Mouse (Mus musculus): Measurements from ENCODE around the gene Ap2s1.

Gene Ap2s1

DNA sequence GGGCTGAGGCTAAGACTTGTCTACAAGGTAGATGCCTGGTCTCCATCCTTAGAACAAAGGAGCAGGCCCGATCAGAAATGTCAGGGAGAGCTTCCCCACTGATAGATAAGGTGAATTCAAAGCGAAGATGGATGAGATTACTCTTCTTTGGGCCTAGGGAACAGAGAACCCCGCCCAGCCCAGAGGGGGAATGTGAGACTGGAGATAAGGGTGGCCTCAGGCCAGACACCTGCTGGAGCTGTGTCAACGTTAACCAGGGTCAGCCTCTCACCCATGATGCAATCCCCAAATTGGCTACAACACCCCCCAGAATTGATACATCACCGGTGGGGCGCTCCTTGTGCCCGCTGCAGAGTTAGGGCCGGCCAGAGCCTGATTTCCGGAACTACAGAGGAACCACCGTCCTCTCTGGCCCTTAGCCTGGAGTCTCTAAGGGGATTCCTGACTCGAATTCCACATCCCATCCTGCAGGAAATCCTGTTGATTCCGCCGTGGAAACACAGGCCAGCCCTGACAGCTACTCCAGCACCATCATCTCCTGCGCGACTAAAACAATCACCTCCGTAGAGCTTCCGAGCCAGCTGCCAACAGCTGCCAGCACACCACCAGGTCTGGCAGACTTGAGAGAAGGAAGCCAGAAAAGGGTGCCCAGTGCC lies 17.3 kb downstream of the Ap2s1 start:
- DNase-seq = no peak

DNA sequence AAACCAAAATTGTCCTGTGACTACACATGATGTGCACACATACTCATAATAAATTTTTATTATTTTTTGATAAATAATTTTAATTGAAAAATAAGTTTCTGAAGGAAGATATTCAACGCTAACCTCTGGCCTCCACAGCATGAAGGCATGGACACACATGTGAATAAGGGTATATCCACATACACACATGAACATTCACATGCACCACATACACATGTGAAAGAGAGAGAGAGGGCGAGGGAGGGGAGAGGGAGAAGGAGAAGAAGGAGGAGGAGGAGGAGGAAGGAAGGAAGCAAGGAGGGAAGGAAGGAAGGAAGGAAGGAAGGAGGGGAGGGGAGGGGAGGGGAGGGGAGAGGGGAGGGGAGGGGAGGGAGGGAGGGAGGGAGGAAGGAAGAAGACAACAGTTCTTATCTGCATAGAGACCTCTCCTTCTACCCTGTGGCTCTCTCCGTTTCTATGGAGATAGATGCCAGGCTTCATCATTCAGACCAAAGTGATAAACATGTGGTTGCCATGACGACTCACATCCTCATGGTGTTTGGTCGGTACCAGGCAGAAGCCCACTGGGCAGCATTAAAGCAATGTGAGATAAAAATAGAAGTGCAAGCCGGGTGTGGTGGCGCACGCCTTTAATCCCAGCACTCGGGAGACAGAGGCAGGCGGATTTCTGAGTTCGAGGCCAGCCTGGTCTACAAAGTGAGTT lies 20.8 kb downstream of the Ap2s1 start:
- DNase-seq = no peak

DNA sequence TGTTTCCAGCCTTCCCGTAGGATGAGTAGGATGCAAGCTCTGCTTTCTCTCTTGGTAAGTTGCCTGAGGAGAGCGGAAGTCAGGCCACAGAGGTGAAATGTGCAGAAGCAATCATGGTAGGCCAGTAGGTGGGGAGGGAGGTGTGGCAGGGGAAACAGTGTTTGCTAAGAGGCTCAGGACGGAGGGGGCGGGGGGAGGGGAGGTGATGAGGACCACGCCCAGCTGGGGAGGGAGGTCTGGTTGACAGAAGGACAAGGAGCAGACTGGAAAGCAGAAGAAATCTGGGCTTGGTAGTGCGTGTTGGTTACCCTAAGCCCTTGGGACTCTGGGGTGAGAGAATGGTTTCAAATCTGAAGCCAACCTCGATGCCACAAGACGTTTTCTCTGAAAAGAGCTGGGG lies 22.1 kb downstream of the Ap2s1 start:
- no peak for DNase-seq

DNA sequence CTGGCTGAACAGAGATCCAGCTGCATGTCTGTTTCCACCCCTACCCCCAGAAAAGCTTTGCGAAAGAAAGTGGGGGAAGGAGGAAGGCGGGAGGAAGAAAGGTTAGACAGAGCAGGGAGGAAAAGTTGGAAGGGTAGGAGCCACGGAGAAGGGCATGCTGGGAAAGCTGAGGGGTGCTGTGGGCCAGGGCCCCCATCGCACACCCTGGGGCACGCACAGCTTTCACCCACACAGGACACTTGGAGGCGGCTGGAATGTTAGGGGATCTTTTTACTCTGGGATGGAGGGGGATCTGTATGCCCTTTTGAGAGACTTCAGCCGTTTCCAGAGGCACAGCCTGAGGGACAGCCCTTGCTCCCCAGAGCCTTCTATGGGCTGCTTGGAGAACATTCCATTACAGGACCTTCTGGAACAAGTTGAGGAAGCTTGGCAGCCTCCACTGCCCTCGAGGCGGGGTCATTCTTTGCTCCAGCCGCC lies 22.8 kb downstream of the Ap2s1 start:
- no peak for DNase-seq

DNA sequence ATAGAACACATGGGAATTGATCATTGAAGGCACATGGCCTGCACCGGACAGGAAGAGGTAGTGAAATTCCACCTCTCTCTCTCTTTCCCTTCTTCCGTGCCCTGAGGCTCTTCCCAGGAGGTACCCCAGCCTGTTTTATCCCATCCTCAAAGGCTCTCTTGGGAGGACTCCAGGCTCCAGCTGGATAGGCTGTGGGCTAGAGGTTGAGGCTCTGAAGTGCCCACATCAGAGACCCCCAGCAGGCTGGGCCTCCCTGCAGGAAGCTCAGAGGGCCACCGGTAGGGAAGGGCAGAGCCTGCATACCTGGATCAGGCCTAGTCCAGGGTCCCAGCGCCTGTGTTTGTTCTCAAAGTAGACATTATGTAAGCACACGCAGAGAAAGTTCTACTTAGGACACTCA lies 23.4 kb downstream of the Ap2s1 start:
- DNase-seq = no peak

DNA sequence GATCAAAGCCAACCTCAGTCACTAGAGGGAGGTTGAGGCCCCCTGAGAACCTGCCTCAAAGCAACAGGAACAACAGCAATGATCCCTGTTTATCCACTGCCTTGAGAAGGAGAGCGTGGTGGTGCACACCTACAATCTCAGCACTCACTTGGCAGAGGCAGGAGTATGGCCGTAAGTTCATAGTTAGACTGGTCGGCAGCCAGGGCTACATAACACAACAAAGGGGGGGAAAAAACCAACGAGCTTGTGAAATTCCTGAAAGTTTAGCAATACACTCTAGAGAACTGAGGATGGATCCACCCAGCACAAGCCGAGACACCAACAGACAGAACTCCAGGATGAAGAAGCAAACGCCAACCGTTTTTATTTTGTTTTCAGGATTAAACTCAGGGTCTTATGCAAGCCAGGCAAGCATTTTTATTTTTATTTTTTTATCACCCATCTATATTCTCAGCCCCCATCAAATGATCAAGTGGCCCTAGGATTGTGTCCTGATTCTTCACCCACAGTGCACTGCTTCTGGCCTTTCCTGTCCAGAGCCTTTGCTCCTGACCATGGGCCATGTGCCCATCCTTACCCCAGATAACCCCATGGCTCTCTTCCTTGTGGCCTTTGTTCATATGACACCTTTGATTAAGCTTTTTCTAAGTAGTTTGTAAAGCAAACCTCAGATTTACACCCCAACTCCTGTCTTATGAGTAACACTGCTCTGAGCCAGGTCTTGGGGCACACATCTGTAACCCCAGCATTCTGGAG lies 25.4 kb downstream of the Ap2s1 start:
- DNase-seq = no peak

DNA sequence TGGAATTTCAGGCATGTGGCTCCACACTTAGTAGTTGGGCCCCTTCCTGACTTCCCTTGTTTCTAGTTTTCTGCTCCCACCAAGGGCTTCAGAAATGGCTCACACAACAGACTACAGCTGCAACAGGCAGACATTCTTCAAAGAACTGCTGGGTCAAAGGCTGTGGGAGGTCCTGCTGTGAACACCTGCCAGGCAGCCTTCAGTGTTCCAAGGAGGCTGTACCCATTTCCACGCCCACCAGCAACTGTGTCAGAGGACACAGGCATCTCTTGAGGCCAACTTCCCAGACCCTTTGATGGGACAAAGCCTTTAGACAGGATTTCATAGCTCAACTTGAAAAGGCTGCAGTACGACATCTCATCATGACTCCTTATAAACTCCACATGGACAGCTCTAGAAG lies 28.2 kb downstream of the Ap2s1 start:
- DNase-seq = no peak

DNA sequence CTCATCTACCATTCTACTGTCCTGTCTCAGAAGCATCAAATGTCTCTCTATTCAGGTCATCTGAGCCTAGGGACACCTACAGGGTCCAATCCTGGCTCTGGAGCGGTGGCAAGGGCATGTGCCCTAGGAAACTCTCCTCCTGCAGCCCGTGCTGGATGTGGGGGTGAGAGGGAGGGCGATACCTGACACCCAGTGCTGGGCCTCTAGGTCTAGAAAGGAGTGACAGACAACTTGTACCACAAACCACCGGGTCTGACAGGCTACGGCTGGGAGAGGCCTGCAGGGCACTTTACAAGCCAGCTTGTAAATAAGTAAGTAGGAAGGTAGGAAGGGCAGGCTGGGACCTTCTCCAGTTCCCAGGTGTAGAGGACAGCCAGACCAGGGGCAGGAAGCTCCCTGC lies 37.7 kb downstream of the Ap2s1 start:
- DNase-seq = no peak

DNA sequence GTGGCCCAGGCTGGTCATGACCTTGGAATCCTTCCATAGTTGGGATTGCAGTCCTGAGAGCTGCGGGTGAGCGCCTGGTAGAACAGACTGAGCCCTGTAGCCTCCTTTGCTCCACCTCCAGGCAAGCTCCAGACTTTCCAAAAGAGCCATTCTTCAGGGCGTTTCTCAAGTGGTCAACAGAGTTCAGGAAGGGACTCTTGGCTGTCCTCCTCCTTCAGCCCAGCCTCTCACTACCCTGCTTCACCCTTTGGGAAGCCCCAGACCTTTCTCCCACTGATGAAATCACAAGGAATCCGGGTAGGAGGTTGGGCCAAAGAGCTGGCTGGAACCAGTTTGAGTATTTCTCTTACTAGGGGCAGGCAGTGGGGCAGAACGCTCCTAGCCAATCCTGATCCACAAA lies 41.9 kb downstream of the Ap2s1 start:
- DNase-seq = no peak

DNA sequence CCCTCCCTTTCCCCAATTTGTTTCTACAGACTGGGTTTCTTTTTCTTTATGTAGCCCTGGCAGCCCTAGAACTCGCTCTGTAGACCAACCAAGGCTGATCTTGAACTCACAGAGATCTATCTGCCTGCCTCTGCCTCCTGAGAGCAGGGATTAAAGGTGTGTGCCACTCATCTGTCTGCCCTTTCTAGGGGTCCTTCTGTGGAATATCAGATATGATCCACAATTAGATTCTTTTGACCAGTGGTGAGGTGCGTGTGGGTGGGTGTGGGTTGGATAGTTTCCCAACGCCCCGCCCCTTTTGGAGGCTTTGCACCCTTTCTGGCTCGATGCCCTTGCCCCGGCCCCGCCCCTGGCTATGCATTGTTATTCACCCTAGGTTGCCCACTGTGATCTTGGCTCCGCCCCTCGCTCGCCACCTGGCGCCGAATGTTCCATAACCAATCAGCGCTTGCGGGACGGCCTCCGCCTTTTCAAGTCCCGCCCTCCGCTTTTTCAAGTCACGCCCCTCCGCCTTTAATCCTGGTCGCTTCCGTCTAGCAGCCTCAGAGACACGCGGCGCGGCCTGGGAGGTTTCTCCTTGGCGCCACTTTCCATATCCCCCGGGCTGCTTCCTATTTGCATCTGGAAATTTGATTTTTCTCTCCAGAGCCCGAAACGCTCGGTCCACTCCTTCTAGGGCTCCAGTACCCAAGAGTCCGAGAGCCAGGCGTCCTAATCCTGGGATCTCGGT lies 42.8 kb downstream of the Ap2s1 start, which contains the start of gene Slc1a5:
Slc1a5 (plus strand) TSS at position 516 of the 730 bp plus-strand sequence.
- peak; percentile 41 for DNase-seq

DNA sequence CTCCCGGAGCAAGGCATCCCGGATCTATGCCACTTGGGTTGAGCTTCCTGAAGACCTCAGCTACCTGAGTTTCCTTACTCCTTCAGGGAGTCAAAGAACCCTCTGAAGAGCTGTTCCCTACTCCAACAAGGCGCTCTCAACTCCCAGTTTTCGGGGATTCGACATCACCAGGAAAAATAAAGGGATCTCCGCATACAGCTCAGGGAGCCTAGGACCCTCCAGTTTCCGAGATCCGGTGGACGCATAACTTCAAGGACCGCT lies 43.3 kb downstream of the Ap2s1 start:
- no peak for DNase-seq

DNA sequence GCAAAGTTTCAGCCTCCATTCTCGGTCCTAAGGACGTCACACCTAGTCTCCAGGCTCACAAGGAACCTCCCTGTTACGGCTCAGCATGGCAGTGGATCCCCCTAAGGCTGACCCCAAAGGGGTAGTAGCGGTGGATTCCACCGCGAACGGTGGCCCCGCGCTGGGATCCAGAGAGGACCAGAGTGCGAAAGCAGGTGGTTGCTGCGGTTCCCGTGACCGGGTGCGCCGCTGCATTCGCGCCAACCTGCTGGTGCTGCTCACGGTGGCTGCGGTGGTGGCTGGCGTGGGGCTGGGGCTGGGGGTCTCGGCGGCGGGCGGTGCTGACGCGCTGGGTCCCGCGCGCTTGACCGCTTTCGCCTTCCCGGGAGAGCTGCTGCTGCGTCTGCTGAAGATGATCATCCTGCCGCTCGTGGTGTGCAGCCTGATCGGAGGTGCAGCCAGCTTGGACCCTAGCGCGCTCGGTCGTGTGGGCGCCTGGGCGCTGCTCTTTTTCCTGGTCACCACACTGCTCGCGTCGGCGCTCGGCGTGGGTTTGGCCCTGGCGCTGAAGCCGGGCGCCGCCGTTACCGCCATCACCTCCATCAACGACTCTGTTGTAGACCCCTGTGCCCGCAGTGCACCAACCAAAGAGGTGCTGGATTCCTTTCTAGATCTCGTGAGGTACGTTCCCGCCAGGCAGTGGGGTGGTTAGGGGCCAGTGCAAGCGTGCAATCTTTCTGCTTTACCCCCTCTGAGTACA lies 43.8 kb downstream of the Ap2s1 start:
- DNase-seq = no peak

DNA sequence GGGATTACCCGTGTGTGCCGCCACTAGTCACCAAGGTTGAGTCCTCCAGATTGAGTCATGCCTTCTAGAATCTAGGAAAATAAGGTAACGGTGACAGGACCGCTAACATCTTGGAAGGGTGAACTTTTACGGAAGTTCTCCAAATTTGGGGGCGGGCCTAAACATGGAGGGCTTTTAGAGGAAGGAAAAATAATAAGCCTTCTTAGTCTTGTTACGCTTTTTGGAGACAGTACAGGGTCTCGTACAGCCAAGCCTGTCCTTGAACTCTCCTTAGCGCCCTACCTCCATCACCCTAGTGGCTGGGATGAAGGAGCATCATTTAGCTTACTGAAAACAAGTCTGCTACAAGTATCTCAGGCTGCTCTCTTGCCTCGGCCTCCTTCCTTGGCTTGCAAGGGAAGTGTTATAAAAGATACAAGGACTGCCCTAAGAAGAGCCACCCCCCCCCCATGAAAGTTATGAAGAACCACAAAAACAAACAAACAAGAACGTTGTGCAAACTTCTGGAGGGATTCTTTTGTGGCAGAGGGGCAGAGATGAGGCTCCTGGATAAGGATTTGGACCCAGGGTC lies 44.4 kb downstream of the Ap2s1 start:
- DNase-seq = no peak

DNA sequence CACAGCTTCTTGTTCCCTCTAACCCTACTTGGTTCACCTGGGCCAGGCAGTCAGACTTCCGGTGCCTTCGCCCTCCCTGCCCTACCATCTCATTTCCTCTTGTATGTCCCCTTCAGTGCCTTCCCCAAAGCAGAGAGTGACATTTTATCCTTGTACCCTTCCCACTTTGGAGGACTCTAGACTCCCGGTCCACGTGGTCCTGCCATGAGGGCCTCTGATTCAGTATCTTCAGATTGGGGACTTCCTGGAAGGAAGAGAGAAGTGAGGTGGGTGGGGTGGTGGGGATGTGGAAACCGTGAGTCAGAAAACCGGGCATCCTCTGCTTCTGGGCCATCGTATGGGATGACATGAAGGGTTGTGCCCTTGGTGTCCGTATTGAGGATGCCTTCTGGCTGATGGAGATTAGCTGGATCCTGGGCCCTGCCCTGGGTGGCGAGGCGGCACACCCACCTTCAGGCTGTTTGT lies 45.0 kb downstream of the Ap2s1 start:
- no peak for DNase-seq

DNA sequence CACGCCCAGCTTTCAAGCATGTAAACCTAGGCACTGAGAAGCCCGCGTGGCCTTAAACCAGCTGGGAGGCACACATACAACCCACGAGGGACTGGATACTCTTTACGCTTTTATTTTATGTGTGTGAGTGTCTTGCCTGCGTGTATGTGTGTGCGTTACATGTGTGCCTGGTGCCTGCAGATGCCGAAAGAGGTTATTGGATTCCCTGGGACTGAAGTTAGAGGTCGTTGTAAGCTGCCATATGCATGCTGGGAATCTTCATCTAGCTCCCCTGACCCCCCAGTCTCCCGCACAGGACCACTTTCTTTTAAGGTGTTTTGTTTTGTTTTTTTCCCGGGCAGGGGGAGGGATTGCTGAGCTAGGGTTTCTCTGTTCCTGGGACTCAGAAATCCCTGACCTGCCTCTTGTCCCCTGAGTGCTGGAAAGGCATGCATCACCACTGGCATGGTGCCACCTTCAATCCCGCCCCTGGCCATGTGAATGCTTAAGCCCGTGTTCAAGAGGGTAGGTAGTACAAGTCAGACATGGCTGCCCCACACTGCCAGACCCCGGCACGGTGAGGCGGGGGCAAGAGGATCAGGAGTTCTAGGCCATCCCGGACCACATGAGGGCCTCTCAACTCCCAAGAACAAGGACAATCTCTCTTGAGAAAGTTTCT lies 45.7 kb downstream of the Ap2s1 start:
- no peak for DNase-seq

DNA sequence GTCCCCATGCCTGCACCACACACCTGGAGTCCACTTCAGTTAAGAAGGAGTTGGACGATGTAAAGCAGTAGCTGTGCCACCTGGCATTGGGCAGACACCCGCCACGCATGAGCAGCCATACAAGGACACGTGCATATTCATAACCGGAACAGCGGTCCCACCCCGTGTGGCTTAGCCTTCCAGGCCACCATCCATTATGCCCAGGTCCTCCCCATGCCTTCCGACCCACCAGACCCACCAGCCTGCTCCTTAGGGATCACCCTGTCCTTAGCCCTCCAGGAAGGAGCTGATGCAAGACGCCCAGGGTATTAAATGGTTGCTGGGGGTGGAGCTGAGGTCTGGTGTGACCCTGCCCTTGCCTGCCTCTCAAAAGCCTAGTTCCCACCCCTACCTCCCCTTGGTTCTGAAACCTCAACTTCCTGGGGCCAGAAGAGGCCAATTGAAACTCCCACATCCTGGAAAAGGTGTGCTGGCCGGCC lies 46.3 kb downstream of the Ap2s1 start:
- no peak for DNase-seq

DNA sequence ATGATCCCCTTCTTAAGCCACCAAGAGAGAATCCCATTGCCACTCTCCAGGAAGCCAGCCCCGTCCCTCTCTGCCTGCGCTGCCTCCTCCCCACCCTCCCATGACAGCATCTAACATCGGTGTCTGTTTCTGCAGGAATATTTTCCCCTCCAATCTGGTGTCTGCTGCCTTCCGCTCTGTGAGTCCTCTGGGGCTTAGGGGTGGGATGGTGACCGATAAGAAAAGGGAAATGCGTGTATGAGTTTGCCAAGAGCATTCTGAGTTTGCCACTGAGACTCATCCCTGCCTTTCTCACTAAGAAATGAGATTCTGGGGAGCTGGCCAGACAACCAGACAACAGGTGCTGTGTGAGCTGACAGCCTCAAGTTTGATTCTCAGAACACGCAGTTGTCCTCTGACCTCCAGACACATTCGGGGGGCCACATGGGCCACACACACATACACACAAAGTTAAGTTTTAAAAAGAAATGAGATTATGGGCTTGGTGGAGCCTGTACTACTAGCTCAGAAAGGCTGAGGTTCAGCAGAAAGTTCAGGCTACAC lies 47.4 kb downstream of the Ap2s1 start:
- no peak for DNase-seq

DNA sequence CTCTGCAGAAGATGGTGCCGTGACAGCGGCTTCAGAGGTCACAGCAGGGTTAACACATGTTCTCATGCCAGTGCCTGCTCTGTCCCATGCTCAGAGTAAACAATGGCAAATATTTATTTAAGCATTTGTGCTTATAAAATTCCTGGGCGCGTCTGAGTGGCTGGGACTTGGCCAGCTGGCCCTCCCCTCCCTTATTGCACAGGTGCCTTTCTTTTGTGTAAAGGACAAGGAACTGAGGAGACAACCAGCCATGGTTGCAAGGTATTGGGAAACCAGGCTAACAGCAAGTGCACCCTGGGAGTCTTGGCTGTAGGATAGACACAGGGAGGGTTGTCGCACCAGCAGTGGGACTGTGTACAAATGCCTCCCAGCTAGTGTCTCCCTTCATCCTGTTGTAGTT lies 54.1 kb downstream of the Ap2s1 start:
- DNase-seq = no peak

DNA sequence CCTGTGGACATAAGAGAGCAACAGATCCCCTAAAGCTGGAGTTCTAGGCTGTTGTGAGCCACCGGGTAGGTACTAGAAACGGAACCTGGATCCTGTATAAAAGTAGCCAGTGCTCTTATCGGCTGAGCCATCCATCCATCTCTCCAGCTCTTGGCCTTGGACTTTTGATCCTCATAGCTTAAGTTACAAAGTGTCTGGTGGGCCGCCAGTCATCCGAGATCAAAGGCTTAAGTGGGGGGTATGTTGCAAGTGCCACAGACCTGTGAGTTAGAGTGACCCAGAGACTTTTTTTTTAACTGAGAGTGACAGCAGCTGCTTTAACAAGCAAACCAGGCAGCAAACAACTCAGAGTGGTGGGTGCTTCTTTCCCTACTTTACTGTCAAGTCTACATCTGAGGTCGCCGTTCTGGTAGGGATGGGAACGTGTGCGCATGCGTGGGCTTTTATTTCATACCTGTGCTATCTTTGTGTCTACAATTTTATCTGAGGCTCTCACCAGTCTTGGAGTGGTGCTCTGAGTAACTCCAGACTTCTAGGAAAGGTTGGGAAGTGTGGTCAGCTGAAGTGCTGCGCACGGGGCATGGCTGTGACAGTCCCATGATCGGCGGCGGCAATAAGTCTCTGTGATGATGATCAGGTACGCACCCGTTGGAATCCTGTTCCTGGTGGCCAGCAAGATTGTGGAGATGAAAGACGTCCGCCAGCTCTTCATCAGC lies 55.0 kb downstream of the Ap2s1 start:
- DNase-seq = no peak

DNA sequence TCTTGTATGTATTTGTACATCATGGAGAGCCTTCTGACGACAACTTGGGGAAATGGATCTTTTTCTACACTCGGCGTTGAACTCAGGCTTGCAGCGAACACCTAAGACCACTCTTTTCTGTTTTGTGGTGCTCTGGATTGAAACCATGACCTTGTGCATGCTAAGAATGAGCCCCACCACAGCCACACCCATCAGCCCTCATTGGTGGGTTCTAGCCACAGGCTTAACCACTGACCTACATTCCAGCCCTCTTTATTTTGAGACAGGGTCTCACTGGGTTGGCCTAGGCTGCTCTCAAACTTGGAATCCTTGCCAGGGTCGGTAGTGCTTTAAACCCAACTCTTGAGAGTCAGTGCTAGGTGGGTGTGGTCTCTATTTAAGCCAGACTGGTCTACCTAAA lies 56.7 kb downstream of the Ap2s1 start:
- DNase-seq = no peak
